Mouse (Mus musculus) cerebellum, postnatal 14 days (tissue): ENCODE measurements at regions not wholly inside any gene's neighbourhood (a gene's known extent, or its start where the extent isn't known, plus 50 kb on each side); places are given as distances from the start of the nearest gene placed in this dataset.
A peak's percentile ranks its signal among the peaks of the same experiment; 100 is the strongest.

Source experiments
- DNase-seq, 2 experiments: peaks; one replicate each; pipeline ENCODE4 v3.0.0; 2021; ENCODE audit warnings: mixed read lengths in 2 of 2

GRCm38 (mm10) chr4:72480535-72480934 is 279.8 kb upstream of the Tle1 start:
- DNase-seq = no peak

DNA sequence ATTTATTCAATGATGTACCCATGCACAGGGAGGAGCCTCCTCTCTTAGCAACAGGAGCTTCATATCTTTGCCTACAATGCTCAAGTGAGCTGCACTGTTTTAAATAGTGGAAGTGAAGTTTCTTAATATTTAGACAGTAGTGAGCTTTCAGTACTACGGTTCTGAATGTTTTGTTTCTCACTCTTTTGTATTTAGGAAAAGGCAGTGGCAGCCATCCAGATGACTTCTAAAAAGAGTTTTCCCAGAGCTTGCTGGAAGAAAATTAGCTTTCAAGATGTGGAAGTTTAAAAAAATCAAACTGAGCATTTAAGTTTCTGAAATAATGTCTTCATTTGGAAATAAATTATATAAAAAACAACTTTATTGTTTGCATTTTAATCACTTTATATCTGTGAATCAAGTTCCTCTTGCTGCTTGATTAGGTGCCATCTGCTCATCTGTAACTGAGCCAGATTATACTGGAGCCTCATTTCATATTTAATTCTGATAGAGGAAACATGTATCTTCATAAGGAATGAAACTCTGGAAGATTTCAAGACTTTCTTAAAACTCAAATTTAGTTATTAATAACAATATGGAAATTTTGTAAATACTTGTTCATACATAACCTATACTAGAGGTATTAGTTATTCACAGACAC is 268.6 kb upstream of the Tle1 start:
- peak; percentile 68 to 84 for DNase-seq

GRCm38 (mm10) chr4:72444177-72444770 is 243.6 kb upstream of the Tle1 start:
- DNase-seq = no peak

GRCm38 (mm10) chr4:72437367-72437766 is 236.6 kb upstream of the Tle1 start:
- no peak for DNase-seq

DNA sequence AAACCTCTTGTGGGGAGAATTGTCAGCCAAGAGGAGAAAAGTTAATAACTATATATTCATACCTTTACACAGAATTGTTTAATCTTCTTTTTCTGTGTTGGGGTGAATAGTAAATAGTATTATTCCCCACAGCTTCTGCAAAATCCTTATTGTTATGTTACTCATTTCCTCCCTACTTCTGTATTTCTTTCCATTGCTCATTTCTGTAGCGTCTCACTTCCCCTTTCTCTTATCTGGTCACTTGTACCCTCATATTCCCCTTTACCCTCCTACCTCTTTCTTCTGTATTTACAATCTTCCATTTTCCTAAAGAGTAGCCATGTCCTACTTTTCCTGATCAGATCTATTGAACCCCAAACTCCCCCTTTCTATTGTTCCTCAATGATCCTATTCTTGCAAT is 224.6 kb upstream of the Tle1 start:
- no peak for DNase-seq

- no peak for DNase-seq
Observed at GRCm38 (mm10) chr4:72412100-72412788, 211.5 kb upstream of the Tle1 start.

GRCm38 (mm10) chr4:72411343-72411742 is 210.6 kb upstream of the Tle1 start:
- DNase-seq = no peak

- DNase-seq = no peak
Observed at GRCm38 (mm10) chr4:72400759-72401158, 200.0 kb upstream of the Tle1 start.

DNA sequence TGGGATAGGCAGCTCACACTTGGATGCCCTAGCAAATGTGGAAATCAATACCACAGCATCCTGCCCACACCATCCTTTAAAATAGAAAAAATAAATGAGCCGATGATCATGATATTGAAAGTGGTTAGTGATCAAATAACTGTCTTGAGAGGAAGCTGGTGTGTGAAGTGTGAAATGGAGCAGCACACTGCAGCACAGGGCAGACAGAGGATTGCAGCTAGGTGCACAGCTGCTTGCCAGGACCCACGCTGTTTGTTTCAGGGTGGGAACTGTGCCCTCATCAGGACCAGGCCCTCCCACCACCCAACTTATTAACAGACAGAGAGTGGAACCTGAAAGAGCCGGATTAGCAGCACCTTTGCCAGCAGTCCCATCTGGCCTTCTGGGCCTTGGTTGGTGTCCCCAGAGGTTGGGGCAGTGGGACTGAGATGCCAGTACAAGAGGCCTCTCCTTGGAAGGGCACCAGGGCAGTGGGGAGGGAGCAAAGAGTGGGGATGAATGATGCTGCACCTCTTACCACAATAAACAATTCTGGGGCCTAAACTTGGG is 191.2 kb upstream of the Tle1 start:
- DNase-seq = peak in 1 of 2 experiments; percentile 22

DNA sequence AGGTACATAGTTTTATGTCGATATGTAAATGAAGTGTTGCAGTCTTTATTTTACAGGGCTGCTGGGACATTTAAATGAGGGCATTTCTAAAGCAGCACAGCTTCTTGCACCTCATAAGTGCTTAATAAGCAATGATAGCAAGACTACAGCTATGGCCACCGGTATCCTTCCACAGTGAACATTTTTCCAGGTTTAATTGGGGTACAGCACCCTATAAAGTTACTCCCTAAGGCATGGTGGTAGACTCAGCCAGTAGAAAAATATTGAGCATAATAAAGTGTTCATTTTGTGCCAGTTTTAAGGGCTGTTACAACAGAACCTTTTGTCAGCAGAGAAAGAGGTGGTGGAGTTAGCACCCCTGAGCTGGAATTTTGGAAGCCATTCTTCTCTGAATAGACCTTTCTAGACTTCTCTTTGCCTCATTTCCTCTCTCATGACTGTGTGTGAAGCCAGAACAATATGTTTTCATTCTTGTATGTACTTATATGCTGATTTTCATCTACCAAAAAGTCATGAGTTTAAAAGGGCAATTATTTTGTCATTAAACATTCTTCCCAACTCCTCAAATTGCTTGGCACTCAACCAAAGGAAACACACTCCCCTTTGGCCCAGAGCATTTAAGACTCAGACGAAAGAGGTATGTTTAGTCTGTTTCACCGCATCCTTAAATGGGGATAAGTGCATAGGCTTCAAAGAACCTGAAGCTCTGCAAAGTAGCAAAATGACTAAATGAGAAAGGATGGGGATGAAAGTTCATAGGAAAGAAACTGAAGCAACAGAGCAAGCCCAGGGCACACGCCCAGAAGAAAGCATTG is 189.3 kb upstream of the Tle1 start:
- DNase-seq = no peak

DNA sequence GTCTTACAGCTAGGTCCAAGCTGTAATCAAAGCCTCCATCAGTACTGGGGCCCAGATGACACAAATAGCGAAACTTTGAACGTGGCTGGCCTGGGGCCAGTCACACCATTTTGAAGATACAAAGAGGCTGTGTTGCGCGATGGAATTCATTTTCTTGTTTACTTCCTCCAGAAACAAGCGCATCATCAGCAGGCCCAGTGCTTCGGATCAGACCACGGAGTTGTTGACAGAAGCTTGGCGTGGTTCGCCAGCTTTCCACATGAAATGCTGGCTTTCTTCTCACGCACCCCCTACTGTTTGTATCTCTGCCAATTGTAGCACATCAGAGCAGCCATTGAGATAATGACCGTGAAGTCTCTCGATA is 184.2 kb upstream of the Tle1 start:
- peak; percentile 90 to 92 for DNase-seq

DNA sequence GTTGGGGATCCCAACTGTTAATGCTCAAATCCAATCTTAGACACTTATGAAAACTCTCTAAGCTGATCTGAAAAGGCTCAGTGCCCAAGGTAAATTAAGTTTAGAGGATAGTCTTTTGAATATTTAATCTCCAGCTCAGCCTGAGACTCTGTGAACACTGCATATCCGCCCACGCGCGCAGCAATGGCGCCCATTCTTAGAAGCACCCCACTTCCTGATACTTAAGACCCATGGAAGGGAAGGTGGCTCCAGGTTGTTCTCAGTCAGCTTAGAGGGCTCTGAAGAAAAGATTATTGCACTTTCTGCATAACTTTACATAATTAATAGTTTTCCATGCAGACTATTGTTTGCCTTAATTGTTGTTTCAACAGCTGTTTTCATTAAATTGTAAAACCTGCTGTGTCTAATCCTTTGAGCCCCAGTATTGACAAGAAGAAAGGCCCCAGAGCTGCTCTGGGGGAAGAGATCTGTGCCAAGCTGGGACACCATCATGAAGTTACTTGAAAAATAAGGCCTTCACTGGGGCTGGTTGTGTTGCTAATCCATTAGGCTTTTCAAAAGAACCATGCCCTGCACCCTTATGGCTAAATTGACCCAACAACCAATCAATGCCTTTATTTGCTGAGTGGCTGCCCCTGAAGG is 183.7 kb upstream of the Tle1 start:
- DNase-seq = no peak

- no peak for DNase-seq
Observed at GRCm38 (mm10) chr4:72383729-72384128, 183.0 kb upstream of the Tle1 start.

DNA sequence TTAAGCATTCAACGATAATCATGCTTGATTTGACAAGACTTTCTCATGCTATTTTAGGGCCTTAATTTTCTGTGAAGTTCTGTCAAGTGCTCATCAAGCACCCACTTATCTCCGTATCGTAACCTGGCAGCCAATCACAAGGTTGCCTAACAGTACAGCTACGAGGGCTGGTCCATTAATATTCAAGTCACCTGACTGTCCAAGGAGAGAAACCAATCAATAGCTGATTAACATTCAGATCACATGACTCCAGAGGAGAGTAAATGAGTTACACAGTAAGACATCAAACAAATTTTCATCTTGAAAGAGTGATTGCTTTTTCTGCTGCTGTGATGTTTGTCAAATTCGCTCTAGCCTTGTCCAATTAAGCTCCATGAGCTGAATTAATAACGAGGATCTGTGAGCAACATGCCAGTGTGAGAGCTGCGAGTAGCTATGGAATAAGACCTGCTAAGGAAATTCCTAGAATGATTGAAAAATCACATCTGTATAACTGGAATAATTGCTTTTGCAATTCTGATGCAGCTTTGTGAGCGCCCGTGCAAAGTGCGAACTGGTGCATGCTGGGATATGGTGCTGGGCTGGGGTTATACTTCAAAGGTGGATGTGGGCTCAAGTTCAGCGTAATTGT is 181.9 kb upstream of the Tle1 start:
- no peak for DNase-seq

GRCm38 (mm10) chr4:72381742-72382141 is 181.0 kb upstream of the Tle1 start:
- no peak for DNase-seq

DNA sequence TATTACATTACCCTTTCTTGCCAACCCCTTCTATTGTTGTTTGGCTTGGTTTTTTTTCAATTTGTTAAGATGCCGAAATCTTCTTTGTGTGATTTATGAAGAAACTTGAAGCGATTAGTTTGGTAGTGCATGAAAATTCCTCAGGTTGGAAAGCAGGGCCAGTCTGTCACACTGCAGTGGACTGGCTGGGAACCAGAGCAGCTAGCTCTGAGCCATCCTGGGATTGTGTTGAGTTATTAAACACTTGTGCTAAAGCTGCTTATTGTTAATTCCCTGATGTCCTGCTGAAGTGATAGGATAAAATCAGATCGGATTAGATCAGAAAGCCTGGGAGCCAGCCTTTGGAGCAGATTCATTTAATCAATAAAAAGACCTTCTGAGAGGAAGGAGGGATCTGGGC is 180.4 kb upstream of the Tle1 start:
- DNase-seq = peak; percentile 16 to 37

GRCm38 (mm10) chr4:72379515-72379914 is 178.8 kb upstream of the Tle1 start:
- no peak for DNase-seq

DNA sequence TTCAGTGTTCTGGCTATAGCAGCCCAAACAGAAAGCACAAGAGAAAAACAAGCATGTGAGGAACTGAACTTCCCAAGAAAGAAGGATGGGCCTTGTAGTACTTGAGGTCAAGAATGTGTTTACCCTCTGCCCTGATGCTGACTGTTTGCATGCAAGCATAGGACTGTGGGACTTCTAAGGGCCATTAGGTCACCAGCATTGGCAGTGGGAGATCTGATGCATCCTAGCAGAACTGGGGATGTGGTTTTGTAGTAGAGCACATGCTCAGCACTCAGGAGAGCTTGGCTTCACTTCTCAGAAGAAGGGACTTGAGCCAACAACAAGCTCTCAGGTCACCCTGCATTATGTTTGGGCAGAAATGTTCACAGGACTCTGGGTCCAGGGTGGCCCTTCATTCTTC is 178.3 kb upstream of the Tle1 start:
- no peak for DNase-seq

- DNase-seq = peak in 1 of 2 experiments; percentile 17
Observed at GRCm38 (mm10) chr4:72377520-72377919, 176.8 kb upstream of the Tle1 start.

- DNase-seq = peak in 1 of 2 experiments; percentile 5
Observed at GRCm38 (mm10) chr4:72351985-72352384, 151.3 kb upstream of the Tle1 start.

- DNase-seq = no peak
Observed at GRCm38 (mm10) chr4:72331882-72332281, 131.2 kb upstream of the Tle1 start.

DNA sequence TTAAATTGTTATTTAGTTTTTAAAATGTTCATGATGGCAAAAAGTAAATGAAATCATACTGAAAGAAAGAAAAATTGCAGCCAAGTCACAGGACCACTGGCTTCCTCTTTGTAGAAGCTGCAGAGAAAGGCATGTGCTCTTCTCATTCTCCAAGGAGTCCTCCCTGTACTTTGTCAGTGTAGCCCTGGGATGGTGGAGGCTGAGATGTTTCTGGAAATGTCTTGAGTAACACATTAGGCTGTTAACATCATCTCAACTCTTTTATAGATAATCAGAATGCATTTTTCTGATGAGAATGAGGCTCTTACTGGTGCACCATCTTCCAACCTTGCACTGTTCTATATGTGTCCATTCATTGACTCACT is 128.3 kb upstream of the Tle1 start:
- DNase-seq = no peak
